Mouse (Mus musculus) left cerebral cortex, postnatal 25 days (tissue): ENCODE results near the gene Immp1l. TPM values are rescaled to one million over a fixed set of nuclear protein-coding genes. Genes with fewer than 3 reads are reported as not detected.

Source experiments
- DNase-seq, 2 experiments: peaks; one replicate each; pipeline ENCODE4 v3.0.0; 2022; ENCODE audit warnings: low spot score in 2 of 2, mixed read lengths in 1 of 2
- intact Hi-C: fragments of 180-260 bp; cut with DNase I; formaldehyde crosslinking; loops from one replicate; pipeline ENCODE4 v1.15.1; 2025
- total RNA-seq, 2 experiments: library from RNA; stranded (reverse); gene quantifications; 2 replicates each; pipeline ENCODE4 v1.2.3; 2021

Immp1l gene
- total RNA-seq: 10 to 100 TPM; 29.4 to 29.9 TPM

- intact Hi-C loops: loop anchor here (5.0 kb wide), 2 partner anchors 98 to 217 kb away; partner anchors contain the start of gene Dnajc24
- DNase-seq: peak; percentile 96 to 99
These were observed at the start of gene Immp1l, which contains the start of gene Elp4 for GRCm38 (mm10) chr2:105903896-105904756. Gene Immp1l, plus strand, starts transcription at chr2:105904638. Gene Elp4, minus strand, starts transcription at chr2:105904564.

- peak; percentile 9 to 54 for DNase-seq
- intact Hi-C loops: no loop called here
These were observed 49.7 kb upstream of the Immp1l start for GRCm38 (mm10) chr2:105854740-105855139.

- DNase-seq: no peak
- intact Hi-C loops: no loop called here
These were observed 31.0 kb upstream of the Immp1l start for GRCm38 (mm10) chr2:105873403-105873802.

- no peak for DNase-seq
- intact Hi-C loops: no loop called here
These were observed 13.6 kb upstream of the Immp1l start for GRCm38 (mm10) chr2:105890816-105891215.

GRCm38 (mm10) chr2:105904757-105905146, 314 bp downstream of the Immp1l start:
- intact Hi-C loops: loop anchor here (5.0 kb wide), 2 partner anchors 98 to 217 kb away; partner anchors contain the start of gene Dnajc24
- no peak for DNase-seq

- no peak for DNase-seq
- intact Hi-C loops: no loop called here
These were observed 3.9 kb downstream of the Immp1l start for GRCm38 (mm10) chr2:105908351-105908750.

GRCm38 (mm10) chr2:105910611-105911010, 6.2 kb downstream of the Immp1l start:
- intact Hi-C loops: no loop called here
- no peak for DNase-seq

GRCm38 (mm10) chr2:105913655-105914366, 9.4 kb downstream of the Immp1l start:
- intact Hi-C loops: no loop called here
- DNase-seq: no peak

- intact Hi-C loops: no loop called here
- no peak for DNase-seq
These were observed 12.2 kb downstream of the Immp1l start for GRCm38 (mm10) chr2:105916671-105917070.

GRCm38 (mm10) chr2:105917623-105918346, 13.3 kb downstream of the Immp1l start:
- no peak for DNase-seq
- intact Hi-C loops: no loop called here

GRCm38 (mm10) chr2:105950131-105950530, 45.7 kb downstream of the Immp1l start:
- intact Hi-C loops: no loop called here
- no peak for DNase-seq

GRCm38 (mm10) chr2:105951350-105951940, 47.0 kb downstream of the Immp1l start:
- no peak for DNase-seq
- intact Hi-C loops: no loop called here

GRCm38 (mm10) chr2:105953862-105954261, 49.4 kb downstream of the Immp1l start:
- intact Hi-C loops: no loop called here
- no peak for DNase-seq

- intact Hi-C loops: no loop called here
These were observed 59.0 kb downstream of the Immp1l start for GRCm38 (mm10) chr2:105963447-105963846.

GRCm38 (mm10) chr2:105973941-105974340, 69.5 kb downstream of the Immp1l start:
- intact Hi-C loops: no loop called here
- DNase-seq: no peak

More at GRCm38 (mm10) chr2:105963447-105963846, 59.0 kb downstream of the Immp1l start:
- no peak for DNase-seq

- intact Hi-C loops: no loop called here
These were observed 73.6 kb downstream of the Immp1l start for GRCm38 (mm10) chr2:105978065-105978464.

GRCm38 (mm10) chr2:105985206-105985605, 80.8 kb downstream of the Immp1l start:
- intact Hi-C loops: loop anchor here (5.0 kb wide), 1 partner anchor 368 kb away; no protein-coding TSS in a partner anchor
- DNase-seq: no peak

More at GRCm38 (mm10) chr2:105978065-105978464, 73.6 kb downstream of the Immp1l start:
- DNase-seq: no peak

- intact Hi-C loops: loop anchor here (5.0 kb wide), 1 partner anchor 370 kb away; no protein-coding TSS in a partner anchor
- no peak for DNase-seq
These were observed 82.7 kb downstream of the Immp1l start for GRCm38 (mm10) chr2:105987131-105987530.

- intact Hi-C loops: loop anchor here (5.0 kb wide), 1 partner anchor 371 kb away; no protein-coding TSS in a partner anchor
- no peak for DNase-seq
These were observed 83.6 kb downstream of the Immp1l start for GRCm38 (mm10) chr2:105987999-105988398.
